Mouse (Mus musculus): ENCODE measurements at regions not wholly inside any gene's neighbourhood (a gene's known extent, or its start where the extent isn't known, plus 50 kb on each side); places are given as distances from the start of the nearest gene placed in this dataset.
"Not testable (repeated sequence)": the region's sequence is repeated elsewhere in the genome, so short reads cannot be mapped to it uniquely, and the experiment has no call there.

GRCm38 (mm10) chr1:146420174-146420573 lies 74.4 kb upstream of the Brinp3 start:
- peak in 1 of 2 experiments; percentile 3 for DNase-seq

DNA sequence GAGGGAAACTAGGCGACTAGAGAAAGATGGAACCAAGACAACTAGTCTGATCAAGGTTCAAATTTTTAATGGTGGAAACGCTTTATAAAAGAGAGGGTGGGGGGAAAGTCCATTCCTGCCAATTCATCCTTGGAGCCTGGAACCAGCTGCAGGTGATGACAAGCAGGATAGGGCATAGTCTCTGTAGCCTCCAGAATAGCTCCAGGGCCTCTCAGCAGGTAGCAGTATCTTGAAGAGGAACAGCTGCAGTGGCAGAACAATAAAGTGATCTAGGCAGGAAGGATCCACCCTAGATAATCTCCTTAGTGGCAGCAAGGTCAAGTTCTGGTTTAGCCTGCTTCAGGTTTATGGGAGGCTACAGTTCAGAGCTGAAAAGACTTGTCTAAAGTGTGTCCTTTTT lies 67.7 kb upstream of the Brinp3 start:
- DNase-seq, result not testable (repeated sequence)

DNA sequence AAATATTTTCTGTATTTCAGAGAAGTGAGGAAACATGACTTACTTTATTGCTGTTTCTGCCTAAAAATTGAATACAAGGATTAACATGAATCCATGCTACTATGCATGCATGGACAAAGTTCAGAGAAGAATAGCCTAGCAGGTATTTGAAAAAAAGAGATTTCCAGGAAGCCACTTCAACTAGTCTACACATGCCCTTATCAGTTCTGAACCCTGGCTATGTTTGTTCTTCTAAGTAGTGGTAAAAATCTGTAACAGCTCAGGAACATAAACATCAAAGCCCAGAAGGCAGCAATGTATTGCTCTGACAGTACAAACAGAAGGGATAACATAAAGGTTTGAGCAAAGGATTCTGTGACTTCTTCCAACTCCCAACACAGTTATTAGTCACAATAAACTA lies 52.0 kb upstream of the Brinp3 start:
- no peak for DNase-seq

Measured in cerebellum, postnatal 25 days (tissue).